Mouse (Mus musculus) cerebellum, postnatal 25 days (tissue): ENCODE measurements at regions not wholly inside any gene's neighbourhood (a gene's known extent, or its start where the extent isn't known, plus 50 kb on each side); places are given as distances from the start of the nearest gene placed in this dataset.

Source experiments
- DNase-seq, 2 experiments: peaks; one replicate each; pipeline ENCODE4 v3.0.0; 2021; ENCODE audit warnings: mixed read lengths in 2 of 2

- DNase-seq, result no peak
Observed at GRCm38 (mm10) chr6:143635043-143635442, 468.0 kb downstream of the Etnk1 start.

- DNase-seq, result no peak
Observed at GRCm38 (mm10) chr6:143640652-143641051, 473.6 kb downstream of the Etnk1 start.

DNA sequence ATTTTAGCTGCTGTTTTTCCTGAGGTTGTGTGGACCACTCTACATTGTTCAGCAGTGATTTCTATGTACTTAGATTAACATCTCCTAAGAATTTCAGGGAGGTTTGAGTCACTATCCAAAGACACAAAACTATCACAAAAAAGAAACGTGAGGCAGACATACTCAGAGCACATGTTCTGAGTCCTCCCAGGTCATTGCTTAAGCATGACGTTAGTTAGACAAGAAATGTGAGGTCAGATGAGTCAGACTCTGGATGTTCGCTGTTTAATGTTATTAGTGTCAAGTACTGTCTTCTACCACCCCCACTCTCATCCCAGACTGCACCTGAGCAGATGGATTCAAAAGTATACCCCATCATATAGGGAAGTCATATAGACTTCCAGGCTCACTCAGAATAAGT, 475.0 kb downstream of the Etnk1 start:
- no peak for DNase-seq

GRCm38 (mm10) chr6:143645989-143646388, 479.0 kb downstream of the Etnk1 start:
- DNase-seq, result no peak

GRCm38 (mm10) chr6:143648501-143648900, 481.5 kb downstream of the Etnk1 start:
- DNase-seq, result no peak

GRCm38 (mm10) chr6:143656576-143656975, 489.6 kb downstream of the Etnk1 start:
- no peak for DNase-seq

DNA sequence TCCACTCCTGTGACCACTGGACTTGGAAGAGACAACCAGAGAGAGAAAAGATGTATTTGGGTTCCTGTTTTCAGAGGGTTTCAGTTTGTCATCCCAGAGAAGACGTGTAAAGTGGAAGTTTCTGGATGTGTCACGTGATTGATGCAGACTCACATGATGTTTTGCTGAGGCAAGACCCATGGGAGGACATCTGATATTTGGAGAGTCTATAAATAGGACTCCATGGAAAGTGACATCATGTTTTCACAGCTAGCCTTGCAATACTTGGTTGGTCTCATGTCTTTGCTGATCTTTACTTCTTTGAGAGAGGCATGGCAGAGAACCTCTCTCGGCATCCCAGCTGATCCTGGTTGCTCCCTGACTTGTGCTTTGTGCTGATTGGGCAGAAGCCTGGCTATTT, 493.8 kb downstream of the Etnk1 start:
- DNase-seq, result no peak

DNA sequence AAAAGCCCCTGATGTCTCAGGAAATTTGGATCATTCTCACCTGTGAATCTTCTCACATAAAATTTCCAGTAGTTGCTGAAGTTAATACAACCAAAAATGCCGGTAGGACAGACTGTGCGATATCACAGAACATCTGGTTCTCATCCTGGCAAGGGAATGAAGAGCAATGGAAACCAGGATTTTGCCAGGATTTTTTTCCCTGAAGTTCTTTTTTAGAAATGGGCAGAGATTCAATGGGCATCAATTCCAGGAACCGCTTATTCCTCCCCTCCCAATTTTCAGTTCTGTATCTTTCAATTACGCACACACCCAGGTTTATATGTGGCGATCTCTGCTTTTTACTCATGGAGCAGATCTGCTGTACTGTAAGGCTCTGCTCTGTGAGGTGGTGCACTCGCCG, 496.3 kb downstream of the Etnk1 start:
- no peak for DNase-seq

GRCm38 (mm10) chr6:143665374-143665773, 498.4 kb downstream of the Etnk1 start:
- no peak for DNase-seq

DNA sequence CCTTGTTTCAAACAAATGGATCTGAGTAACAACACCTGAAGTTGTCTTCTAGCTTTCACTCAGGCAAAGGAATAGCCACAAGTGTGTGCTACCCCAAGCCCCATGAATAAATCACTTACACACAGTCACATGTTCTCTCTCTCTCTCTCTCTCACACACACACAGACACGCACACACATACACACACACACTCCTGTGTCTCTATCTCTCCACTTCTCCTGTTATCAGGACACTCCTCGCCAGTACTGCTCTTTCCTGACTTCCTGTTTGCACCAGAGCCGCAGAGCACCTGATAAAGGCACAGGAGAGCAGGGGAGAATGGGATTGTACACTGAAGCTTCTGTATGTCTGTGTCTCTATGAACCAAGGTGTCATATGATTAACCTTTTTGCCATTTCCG, 501.5 kb downstream of the Etnk1 start:
- no peak for DNase-seq

DNA sequence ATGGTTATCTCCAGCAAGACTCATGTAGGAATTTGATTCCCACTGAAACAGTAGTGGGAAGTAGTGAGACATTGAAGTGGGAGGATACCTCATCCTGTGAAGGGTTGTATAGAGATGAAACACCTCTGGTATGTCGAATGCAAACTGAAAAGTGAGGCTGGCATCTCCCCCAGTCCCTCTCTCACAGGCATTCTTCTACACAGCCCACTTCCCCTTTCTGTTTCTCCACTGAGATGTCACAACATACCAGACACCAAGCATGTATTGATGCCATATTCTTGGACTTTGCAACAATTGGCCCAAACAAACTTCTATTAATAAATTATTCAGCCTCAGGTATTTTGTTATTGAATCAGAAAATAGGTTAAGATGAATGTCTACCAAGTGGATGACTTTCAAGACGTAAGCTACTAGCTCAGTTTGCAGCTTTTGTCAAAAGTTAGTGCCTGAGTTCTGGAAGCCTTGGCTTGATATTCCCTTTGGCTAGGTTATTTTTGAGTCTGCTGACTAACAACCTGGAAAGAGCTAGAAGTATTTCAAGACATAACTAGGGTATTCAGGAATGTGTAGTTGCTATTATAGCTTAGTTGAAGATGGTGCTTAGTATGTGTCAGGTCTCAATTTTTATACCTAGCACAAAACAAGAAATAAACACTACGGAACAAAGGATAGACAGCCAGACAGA, 502.6 kb downstream of the Etnk1 start:
- no peak for DNase-seq

DNA sequence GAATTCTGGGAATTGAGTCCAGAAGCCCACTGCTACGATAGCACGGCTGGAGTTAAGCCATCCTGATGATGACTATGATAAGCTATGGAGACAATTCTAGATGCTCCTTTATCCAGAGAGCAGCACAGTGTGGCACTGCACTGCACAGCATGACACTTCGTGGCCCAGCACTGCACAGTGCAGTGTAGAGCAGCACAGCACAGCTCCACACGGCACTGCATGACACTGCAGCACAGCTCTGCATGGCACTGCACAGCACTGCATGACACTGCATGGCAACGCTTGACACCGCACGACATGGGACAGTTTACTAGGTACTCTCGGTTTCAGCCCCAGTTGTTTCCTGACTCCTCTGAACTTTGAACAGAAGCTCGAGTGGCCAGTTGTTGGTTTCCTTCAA, 523.1 kb downstream of the Etnk1 start:
- no peak for DNase-seq

GRCm38 (mm10) chr6:143690866-143691265, 523.8 kb downstream of the Etnk1 start:
- DNase-seq, result peak; percentile 54 to 75

GRCm38 (mm10) chr6:143697997-143698396, 531.0 kb downstream of the Etnk1 start:
- no peak for DNase-seq

DNA sequence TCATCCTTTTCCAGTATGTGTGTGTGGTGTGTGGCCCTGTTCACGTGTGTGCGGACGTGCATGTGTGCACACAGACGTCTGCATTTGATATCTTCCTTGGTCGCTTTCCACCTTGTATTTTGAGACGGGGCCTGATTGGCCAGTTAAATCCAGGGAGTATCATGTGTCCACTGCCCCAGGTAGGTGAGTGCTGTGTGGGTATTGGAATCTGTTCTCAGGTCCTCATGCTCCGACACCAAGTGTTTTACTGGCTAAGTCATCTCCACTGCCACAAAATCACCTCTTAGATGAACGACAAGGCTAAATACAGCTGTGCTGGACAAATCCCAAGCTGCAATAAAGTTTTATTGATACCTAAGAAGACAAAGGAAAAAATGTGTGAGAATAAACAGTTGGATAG, 537.0 kb downstream of the Etnk1 start:
- DNase-seq, result no peak

DNA sequence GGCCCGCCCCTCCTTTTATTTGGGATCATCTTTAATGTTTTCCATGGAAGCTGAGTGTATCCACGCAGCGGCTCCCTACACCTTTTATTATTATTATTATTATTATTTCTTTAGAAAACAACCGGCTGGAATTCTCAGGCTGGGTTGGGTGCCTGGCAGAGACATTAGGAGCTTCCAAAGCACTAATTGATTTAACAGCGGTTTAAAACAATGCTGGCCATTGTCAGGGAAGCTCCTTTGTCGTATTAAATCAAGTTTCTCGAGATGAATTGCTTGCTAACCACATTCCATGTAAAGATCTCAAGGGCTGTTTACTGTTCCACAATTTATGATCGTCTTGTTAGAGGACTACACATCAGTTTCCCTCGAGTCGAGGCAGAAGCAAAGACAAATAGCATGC, 539.4 kb downstream of the Etnk1 start:
- DNase-seq, result no peak

GRCm38 (mm10) chr6:143714461-143714860, 547.4 kb downstream of the Etnk1 start:
- no peak for DNase-seq

- DNase-seq, result no peak
Observed at GRCm38 (mm10) chr6:143750074-143750473, 583.1 kb downstream of the Etnk1 start.

DNA sequence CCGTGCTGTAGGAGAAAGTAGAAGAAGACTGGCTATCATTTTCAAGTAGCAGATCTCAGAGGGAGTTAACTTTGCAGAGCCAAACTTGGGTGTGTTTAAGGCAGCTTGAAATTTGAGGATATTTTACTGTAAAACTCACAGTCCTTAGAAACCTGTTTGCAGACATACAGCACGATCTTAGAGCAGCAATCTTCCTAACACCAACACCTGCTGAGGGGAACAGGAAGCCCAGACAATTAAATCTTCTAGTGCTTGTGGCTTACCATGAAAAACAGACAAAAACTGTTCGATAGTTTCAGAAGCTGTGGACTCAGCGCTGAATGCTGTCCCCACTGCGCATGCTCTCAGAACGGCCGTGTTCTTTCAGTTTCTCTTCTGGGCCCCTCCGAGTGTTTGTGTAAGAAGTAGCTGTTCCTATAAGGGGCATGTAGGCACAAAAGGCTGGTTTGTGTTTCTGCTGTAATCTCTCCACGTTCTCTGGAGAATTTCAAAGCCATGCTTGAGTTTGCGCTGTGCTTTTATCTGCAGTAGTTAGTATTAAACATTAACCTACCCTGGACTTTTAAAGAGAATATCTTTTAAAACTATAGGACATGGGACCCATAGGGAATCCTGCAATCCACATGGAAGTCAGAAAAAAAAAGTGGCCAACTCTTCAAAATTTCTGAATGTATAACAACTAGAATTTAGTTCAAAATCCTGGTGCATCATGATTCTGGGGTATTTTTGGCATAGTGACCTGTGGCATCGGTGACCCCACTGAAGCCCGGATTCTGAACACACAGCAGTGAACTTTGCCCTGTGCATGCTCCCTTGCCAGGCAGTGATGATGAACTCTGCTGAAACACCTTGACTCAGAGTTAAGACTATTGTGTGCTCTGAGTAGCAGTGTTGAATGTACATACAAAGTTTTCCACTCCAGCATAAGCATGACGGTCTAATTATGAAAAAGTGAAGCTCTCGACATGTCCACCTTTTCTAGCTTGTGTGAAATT, 584.4 kb downstream of the Etnk1 start:
- DNase-seq, result no peak

- DNase-seq, result no peak
Observed at GRCm38 (mm10) chr6:143757462-143757861, 590.4 kb downstream of the Etnk1 start.

GRCm38 (mm10) chr6:143768115-143768514, 601.1 kb downstream of the Etnk1 start:
- DNase-seq, result no peak
